Mouse (Mus musculus) urinary bladder, postnatal 25 days (tissue): Measurements from ENCODE around the gene Lyl1.

Experiments
- DNase-seq: peaks from one replicate; pipeline ENCODE4 v3.0.0; 2022; ENCODE audit warnings: low spot score

Lyl1 gene

DNA sequence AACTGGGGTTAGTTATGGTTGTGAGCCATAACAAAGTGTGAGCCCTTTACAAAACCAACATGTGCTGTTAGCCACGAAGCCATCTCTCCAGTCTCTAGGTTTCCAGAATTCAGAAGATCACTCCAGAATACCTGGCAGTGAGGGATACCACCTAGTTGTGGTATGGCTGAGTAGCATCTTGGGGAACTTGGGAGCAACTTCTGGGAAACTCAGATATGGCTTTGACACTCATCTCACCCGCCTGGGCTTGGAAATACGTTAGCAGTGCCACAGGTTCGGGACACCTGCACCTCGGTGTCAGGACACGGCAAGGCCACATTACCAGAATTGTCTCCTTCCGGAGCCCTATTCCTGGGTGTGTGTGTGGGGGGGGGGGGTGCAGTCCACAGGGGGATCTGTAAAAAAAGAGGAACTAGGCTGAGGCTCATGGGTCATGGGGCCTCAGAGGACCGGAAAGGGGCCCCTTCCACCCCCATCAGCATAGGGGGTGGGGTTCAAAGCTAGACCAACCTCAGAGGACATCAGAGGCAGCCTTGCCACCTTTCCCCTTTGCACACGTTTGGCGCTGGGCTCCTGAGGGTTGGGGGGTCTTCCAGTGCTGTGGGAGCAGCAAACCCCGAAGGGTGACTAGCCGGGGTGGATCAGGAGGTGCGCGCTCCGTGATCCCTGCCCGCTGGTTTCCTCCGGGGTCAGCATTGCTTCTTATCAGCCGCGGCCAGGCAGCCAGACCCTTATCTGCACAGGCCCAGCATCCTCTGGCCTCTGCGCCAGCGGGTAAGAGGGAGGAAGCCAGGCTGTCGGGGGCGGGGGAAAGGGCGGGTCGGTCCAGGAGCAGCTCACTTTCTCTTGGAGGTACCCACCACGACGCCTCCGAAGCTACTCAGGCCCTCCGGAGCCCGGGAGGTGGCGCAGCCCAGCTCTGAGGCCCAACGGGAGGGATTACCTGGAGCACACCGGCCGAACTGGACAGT, at the start of gene Lyl1:
Gene Lyl1 (plus strand): TSS at position 517 of the 971 bp plus-strand sequence.
- DNase-seq: no peak

DNA sequence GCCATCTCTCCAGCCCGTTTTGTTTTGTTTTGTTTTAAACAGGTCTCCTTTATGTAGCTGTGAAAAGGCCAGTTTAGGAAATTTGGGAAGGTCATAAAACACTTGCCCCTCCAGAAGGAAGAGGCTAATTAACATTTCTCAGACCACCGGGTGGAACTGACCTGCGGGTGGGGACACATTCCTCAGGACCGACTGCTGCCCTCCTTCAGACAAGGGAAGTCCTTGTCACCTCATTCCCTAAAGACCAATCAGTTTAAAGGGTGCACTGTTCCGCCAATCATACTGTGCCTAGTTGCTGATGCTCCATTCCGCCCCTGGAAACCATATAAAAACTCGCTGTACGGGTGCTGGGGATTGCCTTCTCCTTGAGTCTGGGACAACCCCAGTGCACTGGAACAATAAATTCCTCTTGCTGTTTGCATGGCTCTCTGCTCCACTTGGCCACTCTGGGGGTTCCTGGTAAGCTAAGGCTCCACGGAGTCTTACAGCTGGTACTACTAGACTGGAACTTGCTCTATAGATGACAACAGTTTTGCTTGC, 48.1 kb upstream of the Lyl1 start:
- DNase-seq: no peak

DNA sequence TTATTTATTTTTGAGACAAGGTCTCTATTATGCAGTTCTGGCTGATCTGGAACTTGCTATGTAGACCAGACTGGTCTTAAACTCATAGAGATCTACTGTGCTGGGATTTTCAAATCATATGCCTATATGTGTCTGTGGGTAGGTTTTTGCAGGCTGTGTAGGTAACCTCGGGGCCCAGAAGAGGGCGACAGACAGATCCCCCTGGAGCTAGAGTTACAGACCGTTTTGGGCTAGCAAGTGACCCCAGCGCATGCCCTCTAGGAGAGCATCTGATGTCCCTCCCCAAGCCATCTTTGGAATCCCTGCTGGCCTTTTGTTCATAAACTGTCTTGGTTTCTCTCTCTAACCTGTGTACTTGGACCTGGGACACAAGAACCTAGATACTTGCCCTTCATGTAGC, 46.7 kb upstream of the Lyl1 start:
- no peak for DNase-seq

DNA sequence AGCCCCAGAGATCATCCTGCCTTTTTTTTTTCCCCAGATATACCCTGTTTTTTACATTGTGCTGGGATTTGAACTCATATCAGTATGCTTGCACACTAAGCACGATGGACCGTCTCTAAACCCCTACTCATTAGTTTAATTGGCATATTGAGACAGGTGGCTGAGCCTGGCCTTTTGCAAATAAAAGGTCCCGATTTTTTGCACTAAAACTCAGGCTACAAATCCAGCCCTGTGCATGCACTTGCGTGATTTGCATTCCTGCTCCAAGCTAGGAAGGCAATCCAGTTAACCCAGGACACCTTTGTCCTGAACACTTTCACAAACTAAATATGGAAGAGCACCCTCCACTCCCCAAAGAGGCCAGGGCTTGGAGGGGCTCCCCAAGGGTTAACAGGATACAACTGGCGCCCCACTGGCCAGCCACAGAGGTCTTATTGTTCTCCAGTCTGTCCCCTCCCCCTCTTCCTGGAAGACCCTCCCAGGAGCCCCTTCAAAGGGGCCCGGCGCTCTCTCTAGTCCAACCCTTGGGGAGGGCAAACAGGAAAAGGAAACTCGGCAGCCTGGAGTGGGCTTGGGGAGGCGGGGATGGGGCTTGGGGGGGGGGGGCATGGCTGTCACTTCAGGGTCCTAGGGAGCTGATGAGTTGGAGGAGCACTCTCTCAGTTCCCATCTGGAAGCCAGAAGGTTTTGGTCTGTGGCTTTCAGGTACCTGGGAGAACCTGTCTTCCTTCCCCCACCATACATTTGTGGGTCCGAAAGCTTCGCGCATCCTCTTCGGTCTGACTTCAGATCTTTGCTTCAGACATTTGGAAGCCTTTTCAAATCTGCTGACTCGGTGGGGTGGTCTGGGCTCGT, 45.7 kb upstream of the Lyl1 start:
- DNase-seq: no peak

DNA sequence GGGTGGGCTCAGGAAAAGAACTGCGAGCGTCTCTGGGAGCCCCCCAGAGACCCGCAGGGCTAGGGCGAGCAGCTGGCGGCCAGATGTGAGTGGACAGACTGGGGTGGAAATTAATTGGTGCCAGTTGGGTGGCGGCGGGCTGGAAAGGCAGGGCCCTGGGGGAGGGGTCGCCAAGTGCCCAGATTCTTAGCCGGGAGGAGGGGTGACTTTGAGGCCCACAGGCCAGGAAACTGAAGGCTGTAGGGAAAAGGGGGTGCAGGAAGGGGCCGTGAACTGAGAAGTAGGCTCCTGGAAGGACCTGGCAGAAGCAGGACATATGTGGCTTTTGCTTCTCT, 45.1 kb upstream of the Lyl1 start:
- DNase-seq: no peak

DNA sequence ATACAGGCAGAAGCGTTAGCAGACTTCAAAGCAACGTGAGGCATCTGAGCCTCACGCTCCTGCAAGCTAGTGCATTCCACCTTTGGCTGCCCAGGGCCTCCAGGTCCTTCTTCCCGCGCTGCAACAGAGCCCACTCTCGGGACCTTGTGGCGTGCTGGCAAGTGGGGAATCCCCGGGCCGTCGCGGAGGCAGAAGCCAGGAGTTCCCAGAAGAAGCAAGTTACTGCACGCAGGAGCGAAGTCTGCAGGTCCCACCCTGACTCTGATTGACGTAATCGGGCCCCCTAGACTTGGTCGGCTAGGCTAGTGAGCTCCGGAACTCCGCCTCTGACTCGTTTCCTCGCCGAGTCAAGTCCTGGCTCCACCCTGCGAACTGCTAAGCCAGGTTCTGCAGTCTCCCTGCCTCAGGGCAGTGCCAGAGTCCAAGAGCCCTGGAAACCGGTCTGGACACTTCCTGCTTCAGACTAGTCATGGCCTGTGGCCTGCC, 44.6 kb upstream of the Lyl1 start:
- DNase-seq: peak; percentile 62

DNA sequence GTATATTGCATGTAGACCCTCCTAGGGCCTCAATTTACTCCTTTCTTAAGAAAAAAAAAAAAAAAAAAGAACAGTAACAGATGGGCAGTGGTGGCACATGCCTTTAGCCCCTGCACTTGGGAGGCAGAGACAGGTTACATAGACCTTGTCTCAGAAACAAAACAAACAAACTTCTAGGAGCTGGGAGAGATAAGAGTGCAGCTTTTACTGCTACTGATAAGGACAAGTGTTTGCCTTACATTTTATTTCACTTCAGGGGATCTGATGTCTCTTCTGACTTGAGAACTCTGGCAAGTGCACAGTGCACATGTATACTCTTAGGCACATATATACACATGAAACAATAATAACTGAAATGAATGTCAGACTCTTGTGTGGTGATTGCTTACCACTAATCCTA, 44.1 kb upstream of the Lyl1 start:
- no peak for DNase-seq

DNA sequence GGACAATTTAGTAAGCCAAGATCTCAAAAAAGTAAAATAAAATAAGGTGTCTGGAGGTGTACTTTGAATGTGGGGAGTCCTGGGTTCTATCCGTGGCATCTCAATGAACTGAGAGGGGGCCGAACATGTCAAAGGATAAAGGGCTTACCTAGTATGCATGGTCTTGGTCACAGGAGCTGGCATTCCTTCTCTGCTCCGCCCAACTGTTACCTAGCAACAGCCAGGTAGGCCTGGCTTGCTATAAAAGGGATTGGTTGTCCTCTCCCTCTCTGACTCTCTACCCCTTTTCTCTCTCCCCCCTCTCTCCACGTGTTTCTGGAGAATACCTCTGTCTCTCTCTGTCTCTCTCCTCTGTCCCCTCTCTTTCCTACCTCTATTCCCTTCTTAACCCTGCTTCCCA, 43.6 kb upstream of the Lyl1 start:
- DNase-seq: no peak

DNA sequence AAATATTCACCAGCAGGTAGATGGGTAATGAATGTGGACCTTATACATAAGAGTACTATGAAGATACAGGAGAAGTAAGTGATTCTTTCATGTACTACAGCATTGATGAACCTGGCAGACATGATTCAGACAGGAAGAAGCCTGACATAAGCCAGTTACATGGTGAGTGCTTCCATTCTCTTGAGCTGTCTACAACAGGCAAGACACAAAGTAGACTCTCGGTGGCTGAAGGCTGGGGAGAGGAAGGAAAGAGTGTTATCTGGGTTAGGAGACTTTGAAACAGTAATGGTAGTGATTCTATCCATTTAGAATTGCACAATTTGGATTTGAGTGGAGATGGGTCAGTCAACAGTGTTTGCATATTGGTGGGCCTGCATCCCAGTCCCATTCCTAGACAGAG, 42.3 kb upstream of the Lyl1 start:
- no peak for DNase-seq

DNA sequence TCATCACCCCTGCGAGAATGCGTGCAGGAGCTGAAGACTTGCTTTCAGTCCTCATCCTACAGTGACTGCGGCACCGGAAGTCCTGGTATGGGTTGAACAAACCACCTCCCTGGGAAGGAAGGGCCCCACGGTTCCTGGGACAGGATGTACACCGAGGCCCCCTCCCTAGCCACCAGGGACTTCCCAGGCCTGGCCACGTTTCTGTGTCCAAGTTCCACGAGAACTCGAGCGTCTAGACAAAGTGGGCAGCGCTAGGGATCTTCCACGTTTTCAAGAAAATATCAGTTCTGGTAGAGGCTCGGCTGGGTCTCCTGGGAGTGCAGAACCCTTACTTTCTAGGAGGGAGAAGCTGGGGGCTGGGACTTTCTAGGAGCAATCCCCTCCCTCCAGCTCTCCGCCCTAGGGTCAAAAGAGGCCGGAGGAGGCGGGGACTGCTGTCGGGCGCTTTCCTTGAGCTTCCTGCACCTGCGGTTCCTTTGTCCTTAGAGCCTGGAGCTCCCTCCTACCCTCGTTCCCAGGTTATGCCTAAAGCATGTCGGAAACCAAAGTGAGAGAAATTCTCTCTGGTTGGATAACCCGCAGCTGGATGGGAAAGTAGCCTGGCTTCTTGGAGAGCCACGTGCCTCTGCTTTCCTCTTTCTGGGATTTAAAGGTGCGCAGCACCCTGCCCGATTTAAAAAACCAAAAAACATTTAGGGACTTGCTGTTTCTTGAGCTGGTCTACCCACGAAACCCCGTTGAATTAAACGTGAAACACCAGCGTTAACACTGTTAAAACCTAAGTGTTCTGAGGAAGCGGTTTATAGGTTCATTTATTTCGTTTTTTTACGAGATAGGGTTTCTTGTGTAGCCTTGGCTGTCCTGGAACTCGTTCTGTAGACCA, 41.1 kb upstream of the Lyl1 start:
- peak; percentile 46 for DNase-seq

DNA sequence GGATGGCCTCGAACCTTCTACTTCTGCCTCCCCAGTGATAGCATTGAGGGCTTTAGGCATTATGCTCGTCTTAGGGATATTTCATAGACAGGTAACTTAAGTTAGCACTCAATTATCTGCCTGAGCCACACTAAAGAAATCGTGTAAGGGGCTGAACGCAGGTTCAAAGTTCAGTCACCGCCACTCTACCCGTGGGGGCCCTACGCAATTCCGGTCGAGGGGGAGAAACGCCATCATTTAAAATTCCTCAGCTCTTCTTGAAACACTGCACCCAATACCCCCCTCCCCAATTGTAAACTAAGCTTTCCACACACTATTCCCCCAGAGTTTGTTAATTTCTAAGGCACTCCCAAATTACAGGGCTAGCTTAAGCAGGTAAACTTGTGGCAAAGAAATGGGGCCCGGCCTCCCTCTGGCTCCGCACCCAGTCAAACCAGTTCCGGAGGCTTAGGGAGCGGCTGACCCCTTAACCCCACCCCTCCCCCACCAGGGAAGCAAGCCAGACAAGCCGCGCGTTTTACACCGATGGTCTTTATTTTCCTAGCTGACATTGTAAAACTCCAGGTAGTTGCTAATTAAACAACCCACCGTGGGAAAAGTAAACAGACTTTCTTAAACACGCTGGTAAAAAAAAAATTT, 40.3 kb upstream of the Lyl1 start:
- DNase-seq: peak; percentile 79

DNA sequence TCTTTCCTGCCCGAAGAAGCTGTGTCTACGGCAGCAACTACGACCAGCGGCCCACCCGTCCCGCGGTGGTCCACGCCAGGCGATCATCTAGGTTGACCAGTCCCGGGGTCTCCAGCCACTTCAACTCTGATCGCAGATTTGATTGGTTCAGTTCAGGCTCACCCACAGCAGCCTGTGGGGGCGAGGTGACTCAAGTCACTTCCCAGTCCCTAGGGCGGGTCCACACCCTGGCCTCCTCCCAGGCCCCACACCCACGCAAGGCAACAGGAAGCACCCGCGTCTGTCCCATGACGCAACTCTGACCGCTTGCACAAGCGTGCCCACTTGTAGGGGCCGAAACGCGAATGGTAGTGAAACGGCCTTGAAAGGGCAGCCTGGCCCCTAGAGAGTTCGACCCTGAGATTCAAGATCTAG, 39.8 kb upstream of the Lyl1 start:
- peak; percentile 90 for DNase-seq

DNA sequence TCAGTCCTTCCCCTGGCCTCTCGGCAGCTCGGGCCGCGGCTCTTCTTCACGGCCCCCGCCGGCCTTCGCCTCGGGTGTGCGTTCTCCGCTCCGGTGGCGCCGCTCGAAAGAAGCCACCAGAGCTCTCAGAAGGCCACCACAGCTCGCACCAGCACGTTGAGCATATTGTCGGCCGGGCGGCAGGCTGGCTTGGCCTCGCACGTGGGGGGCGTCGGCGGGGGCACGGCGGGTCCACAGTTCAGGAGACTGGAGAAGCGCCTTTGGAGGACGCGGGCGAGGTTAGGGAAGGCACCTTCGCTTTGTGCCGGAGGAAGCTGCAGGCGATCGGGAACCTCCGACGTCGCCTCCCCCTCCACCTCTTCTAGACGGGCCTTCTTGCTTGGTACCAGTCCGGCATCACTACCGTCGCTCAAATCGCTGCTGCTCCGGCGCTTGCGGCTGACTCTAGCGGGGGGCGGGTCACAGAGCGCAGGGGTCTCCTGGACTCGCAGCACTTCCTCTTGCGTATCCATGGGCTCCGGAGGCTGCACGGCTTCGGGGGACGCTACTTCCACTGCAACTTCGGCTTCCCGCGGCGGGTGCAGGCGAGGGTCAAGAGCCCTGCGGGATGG, 39.2 kb upstream of the Lyl1 start:
- peak; percentile 42 for DNase-seq

DNA sequence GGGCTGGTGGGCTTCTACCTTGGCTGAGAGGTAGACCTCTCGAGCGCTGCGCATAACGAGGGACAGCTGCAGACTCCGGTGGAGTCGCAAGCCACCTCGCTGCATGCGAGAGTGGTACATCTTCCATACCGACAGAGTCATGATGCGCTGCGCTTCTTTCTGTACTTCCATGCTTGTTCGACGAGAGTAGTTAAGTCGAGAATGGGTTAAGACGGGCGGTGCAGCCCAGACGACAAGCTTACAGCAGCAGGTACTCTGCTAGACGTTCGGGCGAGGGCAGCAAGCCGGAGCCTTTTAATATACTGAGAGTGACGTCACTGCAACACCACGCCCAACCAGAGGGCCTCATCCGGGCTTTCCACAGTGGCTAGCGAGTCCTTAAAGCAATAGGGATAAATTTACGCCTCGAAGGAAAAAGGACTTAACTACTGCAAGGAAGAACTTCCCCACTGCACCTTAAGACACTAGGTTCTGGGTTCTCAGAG, 38.6 kb upstream of the Lyl1 start, which contains the start of gene Ier2:
Gene Ier2 (minus strand): TSS at position 272 of the 485 bp plus-strand sequence.
- peak; percentile 95 for DNase-seq

DNA sequence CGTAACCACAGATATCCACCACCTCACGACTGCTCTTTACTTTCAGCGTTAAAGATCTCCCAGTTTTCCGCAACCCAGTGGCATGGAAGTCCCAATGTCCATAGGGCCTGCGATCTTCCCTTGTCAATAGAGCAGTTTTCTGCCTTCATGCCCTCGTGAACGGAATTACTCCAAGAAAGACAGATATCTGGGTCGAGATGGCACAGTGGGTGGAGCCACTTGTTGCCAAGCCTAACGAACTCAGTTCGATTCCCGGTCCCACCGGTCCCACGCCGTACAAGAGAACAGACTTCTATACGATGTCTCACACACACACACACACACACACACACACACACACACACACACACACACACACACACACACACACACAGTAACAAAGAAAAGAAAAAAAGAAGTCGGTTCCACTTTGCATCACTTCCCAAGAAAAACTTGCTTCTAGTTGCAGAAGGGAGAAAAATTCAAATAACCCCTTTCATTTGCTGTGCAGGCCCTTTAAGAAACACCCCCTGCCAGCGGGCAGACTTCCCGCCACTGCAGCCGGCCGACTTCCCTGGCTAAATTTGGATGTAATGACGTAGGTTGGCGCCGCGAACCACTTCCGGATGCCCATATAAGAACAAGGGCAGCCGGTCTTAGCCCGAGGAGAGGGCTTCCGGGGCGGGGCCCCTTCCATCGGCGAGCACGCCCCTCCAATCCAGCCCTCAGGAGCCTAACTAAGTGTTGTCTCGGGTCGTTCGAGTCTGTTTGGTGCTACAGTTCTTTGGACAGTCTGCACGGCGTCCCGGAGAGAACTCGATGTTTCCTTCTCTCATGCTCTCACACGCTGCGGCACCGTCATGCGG, 37.6 kb upstream of the Lyl1 start:
- DNase-seq: peak; percentile 95

DNA sequence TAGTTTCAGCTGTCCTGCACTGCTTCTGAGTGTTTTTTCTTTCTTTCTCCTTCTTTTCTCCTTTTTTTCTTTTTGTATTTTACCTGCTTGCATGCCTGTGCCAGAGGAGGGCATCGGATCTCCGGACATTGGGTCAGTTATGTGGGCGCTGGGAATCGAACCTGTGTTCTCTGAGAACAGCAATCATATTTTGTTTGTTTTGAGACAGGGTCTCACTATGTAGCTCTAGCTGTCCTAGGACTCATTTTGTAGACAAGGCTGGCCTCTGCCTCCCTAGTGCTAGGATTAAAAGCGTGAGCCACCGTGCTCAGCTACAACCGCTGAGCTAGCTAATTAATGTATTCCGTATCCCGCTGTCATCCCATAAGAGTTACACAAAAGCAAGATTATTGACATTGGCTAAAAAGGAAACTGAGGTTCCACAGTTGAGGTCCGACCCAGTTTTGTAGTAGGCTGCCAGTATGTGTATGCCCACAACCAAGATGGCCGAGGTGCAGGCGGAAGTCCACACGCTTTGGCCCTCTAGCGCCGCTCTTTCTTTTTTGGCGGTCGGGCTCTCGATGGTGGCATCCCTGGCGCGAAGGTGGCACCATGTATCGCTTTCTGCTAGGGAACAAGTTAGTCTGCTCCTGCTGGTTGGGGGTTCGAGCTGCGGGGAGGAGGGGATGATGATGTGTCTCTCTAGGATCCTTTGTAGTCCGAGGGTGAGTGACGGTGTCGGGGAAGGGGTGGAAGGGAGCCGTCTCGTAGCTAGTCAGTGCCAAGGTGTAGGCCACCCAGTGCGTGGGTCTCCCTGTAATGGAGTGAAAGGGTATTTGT, 36.5 kb upstream of the Lyl1 start:
- DNase-seq: peak; percentile 67

DNA sequence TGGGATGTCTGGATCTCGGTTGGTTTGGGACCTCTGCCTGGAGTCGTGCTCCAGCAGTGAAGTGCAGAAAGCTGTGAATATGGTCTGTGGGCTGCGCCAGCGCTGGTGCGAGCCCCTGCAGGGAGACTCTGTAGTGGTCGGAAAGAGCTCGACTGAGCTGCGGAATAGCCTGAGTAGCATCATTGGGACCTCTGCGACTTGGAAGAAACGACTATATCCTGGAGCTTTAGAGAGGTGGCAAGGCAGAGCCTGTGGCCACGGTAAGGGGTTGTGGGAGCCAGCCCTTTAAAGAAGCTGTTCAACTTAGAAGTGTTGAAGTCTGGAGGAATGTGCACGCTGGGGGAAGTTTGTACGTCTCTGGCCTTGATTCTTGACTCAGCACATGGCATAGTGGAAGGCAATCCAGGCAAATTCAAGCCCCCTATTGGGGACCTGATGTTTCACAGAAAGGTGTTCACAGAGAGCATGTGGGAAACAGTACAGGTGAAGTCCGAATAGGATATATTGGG, 35.8 kb upstream of the Lyl1 start:
- no peak for DNase-seq

DNA sequence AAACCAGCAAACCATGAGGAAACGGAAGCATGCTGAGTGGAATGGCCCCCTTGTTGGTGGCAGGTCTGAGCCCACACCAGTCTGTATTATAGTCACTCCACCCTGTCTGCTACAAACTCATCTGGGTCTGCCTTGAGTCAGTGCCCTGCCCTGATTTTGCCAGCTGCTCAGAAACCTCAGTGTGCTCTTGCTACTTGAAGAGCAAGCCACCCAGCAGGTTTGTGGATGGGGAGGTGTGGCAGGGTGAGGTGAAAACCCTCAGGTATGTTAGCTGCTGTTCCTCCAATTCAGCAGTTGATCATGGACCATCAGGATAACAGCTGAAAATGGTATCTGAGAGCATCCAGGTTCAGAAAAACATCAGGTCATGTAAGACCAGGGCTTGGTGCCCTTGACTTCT, 33.2 kb upstream of the Lyl1 start:
- DNase-seq: no peak
